Mouse (Mus musculus): ENCODE measurements around the gene Fblim1. TPM values are rescaled to one million over a fixed set of nuclear protein-coding genes. Genes with fewer than 3 reads are reported as not detected.

Fblim1 gene
- total and polyA plus RNA-seq, 2 experiments from 2014 or later: 57.5 to 61.5 TPM

GRCm38 (mm10) chr4:141605421-141605820, 475 bp downstream of the Fblim1 start:
- no peak overlapping the region for H3K9ac ChIP-seq (replicated peaks; ENCODE audit: low read depth, low read length)
- H3K27me3 ChIP-seq (ENCODE audit: control insufficient read depth, insufficient read depth, low read length): no peaks in the 10 kb centered on the region
- peaks cover 36% of the 10 kb centered on the region for H3K4me1 ChIP-seq (ENCODE audit: control insufficient read depth, insufficient read depth)
- H3K27ac ChIP-seq (ENCODE audit: low read depth): no peak overlapping the region
- TF ChIP-seq EP300 (IDR thresholded peaks at IDR 0.05; ENCODE audit: low read depth) (no peak), CTCF (IDR thresholded peaks at IDR 0.05; ENCODE audit: low read depth) (no peak)
- H3K36me3 ChIP-seq (replicated peaks; ENCODE audit: control insufficient read depth, insufficient read depth, low read length): no peaks in the 10 kb centered on the region
- H3K4me2 ChIP-seq (ENCODE audit: low read depth, low read length): no peak overlapping the region
- ATAC-seq (ENCODE audit: insufficient read depth, low read depth) (no peak), DNase-seq (ENCODE audit: low spot score) (no peak)
- no peak overlapping the region for H3K4me3 ChIP-seq (ENCODE audit: low read depth, low read length)
- 92% methylated on average over 5 of the region's 5 CpGs for WGBS
- H3K9me3 ChIP-seq (replicated peaks; ENCODE audit: control insufficient read depth, low read length): no peaks in the 10 kb centered on the region

GRCm38 (mm10) chr4:141604493-141604892, 1.4 kb downstream of the Fblim1 start:
- H3K9me3 ChIP-seq (replicated peaks; ENCODE audit: control insufficient read depth, low read length): no peaks in the 10 kb centered on the region
- peak overlapping the region; percentile 47 for H3K27ac ChIP-seq (ENCODE audit: low read depth)
- no peak overlapping the region for H3K4me3 ChIP-seq (ENCODE audit: low read depth, low read length)
- no peaks in the 10 kb centered on the region for H3K27me3 ChIP-seq (ENCODE audit: control insufficient read depth, insufficient read depth, low read length)
- no peak for ATAC-seq (ENCODE audit: insufficient read depth, low read depth)
- H3K4me1 ChIP-seq (ENCODE audit: control insufficient read depth, insufficient read depth): peaks cover 36% of the 10 kb centered on the region
- peak overlapping the region; percentile 34; the same call in 1 of the 2 replicates for H3K9ac ChIP-seq (replicated peaks; ENCODE audit: low read depth, low read length)
- TF ChIP-seq CTCF (IDR thresholded peaks at IDR 0.05; ENCODE audit: low read depth) (no peak), EP300 (IDR thresholded peaks at IDR 0.05; ENCODE audit: low read depth) (no peak)
- peak; percentile 69 for DNase-seq (ENCODE audit: low spot score)
- no peaks in the 10 kb centered on the region for H3K36me3 ChIP-seq (replicated peaks; ENCODE audit: control insufficient read depth, insufficient read depth, low read length)
- 24% methylated on average over 8 of the region's 8 CpGs for WGBS
- no peak overlapping the region for H3K4me2 ChIP-seq (ENCODE audit: low read depth, low read length)

- Histone ChIP-seq H3K36me3 (replicated peaks; ENCODE audit: control insufficient read depth, insufficient read depth, low read length) (no peaks in the 10 kb centered on the region), H3K27ac (ENCODE audit: low read depth) (peak overlapping the region; percentile 47), H3K9me3 (replicated peaks; ENCODE audit: control insufficient read depth, low read length) (no peaks in the 10 kb centered on the region), H3K9ac (replicated peaks; ENCODE audit: low read depth, low read length) (no peak overlapping the region), H3K27me3 (ENCODE audit: control insufficient read depth, insufficient read depth, low read length) (no peaks in the 10 kb centered on the region), H3K4me1 (ENCODE audit: control insufficient read depth, insufficient read depth) (peaks cover 36% of the 10 kb centered on the region), H3K4me3 (ENCODE audit: low read depth, low read length) (no peak overlapping the region), H3K4me2 (ENCODE audit: low read depth, low read length) (no peak overlapping the region)
- WGBS: 62% methylated on average over 4 of the region's 4 CpGs
- TF ChIP-seq CTCF (IDR thresholded peaks at IDR 0.05; ENCODE audit: low read depth): no peak
- TF ChIP-seq EP300 (IDR thresholded peaks at IDR 0.05; ENCODE audit: low read depth): no peak
- ATAC-seq (ENCODE audit: insufficient read depth, low read depth) (no peak), DNase-seq (ENCODE audit: low spot score) (no peak)
Measured at GRCm38 (mm10) chr4:141603921-141604320, 2.0 kb downstream of the Fblim1 start.

GRCm38 (mm10) chr4:141602523-141603223, 3.2 kb downstream of the Fblim1 start:
- no peak for ATAC-seq (ENCODE audit: insufficient read depth, low read depth)

GRCm38 (mm10) chr4:141601148-141601862, 4.6 kb downstream of the Fblim1 start:
- ATAC-seq (ENCODE audit: insufficient read depth, low read depth): no peak
- TF ChIP-seq EP300 (IDR thresholded peaks at IDR 0.05; ENCODE audit: low read depth) (no peak), CTCF (IDR thresholded peaks at IDR 0.05; ENCODE audit: low read depth) (peak; percentile 28)
- Histone ChIP-seq H3K9ac (replicated peaks; ENCODE audit: low read depth, low read length) (no peak overlapping the region), H3K9me3 (replicated peaks; ENCODE audit: control insufficient read depth, low read length) (no peaks in the 10 kb centered on the region), H3K27ac (ENCODE audit: low read depth) (peak overlapping the region; percentile 68; the same call in 1 of the 2 replicates), H3K4me2 (ENCODE audit: low read depth, low read length) (no peak overlapping the region), H3K4me3 (ENCODE audit: low read depth, low read length) (no peak overlapping the region), H3K36me3 (replicated peaks; ENCODE audit: control insufficient read depth, insufficient read depth, low read length) (no peaks in the 10 kb centered on the region), H3K27me3 (ENCODE audit: control insufficient read depth, insufficient read depth, low read length) (no peaks in the 10 kb centered on the region), H3K4me1 (ENCODE audit: control insufficient read depth, insufficient read depth) (peaks cover 51% of the 10 kb centered on the region)
- WGBS: 59% methylated on average over 12 of the region's 12 CpGs
- DNase-seq (ENCODE audit: low spot score): no peak

More at GRCm38 (mm10) chr4:141602523-141603223, 3.2 kb downstream of the Fblim1 start:
- WGBS: 58% methylated on average over 11 of the region's 11 CpGs
- no peak overlapping the region for H3K9ac ChIP-seq (replicated peaks; ENCODE audit: low read depth, low read length)
- H3K9me3 ChIP-seq (replicated peaks; ENCODE audit: control insufficient read depth, low read length): no peaks in the 10 kb centered on the region
- DNase-seq (ENCODE audit: low spot score): peak; percentile 44
- H3K27ac ChIP-seq (ENCODE audit: low read depth): peak overlapping the region; percentile 68
- peak; percentile 28 for TF ChIP-seq CTCF (IDR thresholded peaks at IDR 0.05; ENCODE audit: low read depth)
- no peak for TF ChIP-seq EP300 (IDR thresholded peaks at IDR 0.05; ENCODE audit: low read depth)
- H3K4me1 ChIP-seq (ENCODE audit: control insufficient read depth, insufficient read depth): peaks cover 44% of the 10 kb centered on the region
- H3K27me3 ChIP-seq (ENCODE audit: control insufficient read depth, insufficient read depth, low read length): no peaks in the 10 kb centered on the region
- no peaks in the 10 kb centered on the region for H3K36me3 ChIP-seq (replicated peaks; ENCODE audit: control insufficient read depth, insufficient read depth, low read length)
- H3K4me3 ChIP-seq (ENCODE audit: low read depth, low read length): no peak overlapping the region
- H3K4me2 ChIP-seq (ENCODE audit: low read depth, low read length): no peak overlapping the region

All from heart, postnatal 0 days (tissue).